Mouse (Mus musculus): ENCODE results near the gene 2310009B15Rik. TPM values are rescaled to one million over a fixed set of nuclear protein-coding genes. Genes with fewer than 3 reads are reported as not detected.

Gene 2310009B15Rik
- polyA plus RNA-seq (2015; fragmentation: Illumina TruSeq; extraction: RNeasy Lipid Tissue Mini Kit (QIAGEN cat#74804); ENCODE audit: low read depth, low replicate concordance): 30.8 TPM

GRCm38 (mm10) chr1:138856101-138856950 is at the start of gene 2310009B15Rik:
Gene 2310009B15Rik (minus strand): TSS chr1:138856852.

GRCm38 (mm10) chr1:138848511-138849109 is 8.0 kb downstream of the 2310009B15Rik start, which contains the start of gene Lhx9:
Gene Lhx9 (minus strand): TSS chr1:138848577.

Other genes starting within 250 kb of the 2310009B15Rik start
- gene Nek7, start 236.7 kb downstream of the 2310009B15Rik start, polyA plus RNA-seq (2015; fragmentation: Illumina TruSeq; extraction: RNeasy Lipid Tissue Mini Kit (QIAGEN cat#74804); ENCODE audit: low read depth, low replicate concordance): 42.8 TPM
- 7.0 TPM for gene Lhx9, start 8.3 kb downstream of the 2310009B15Rik start, polyA plus RNA-seq (2015; fragmentation: Illumina TruSeq; extraction: RNeasy Lipid Tissue Mini Kit (QIAGEN cat#74804); ENCODE audit: low read depth, low replicate concordance)
- gene Dennd1b, start 106.6 kb upstream of the 2310009B15Rik start, polyA plus RNA-seq (2015; fragmentation: Illumina TruSeq; extraction: RNeasy Lipid Tissue Mini Kit (QIAGEN cat#74804); ENCODE audit: low read depth, low replicate concordance): 4.4 TPM